Mouse (Mus musculus): ENCODE measurements around the gene Arsj.

GRCm38 (mm10) chr3:126397451-126397850 lies 34.0 kb downstream of the Arsj start:
- no peak for TF ChIP-seq CTCF (IDR thresholded peaks at IDR 0.05; ENCODE audit: low read depth)
- no peak for TF ChIP-seq EP300 (optimal IDR thresholded peaks at IDR 0.05)
